Mouse (Mus musculus): ENCODE data around the gene Coro1c. TPM values are rescaled to one million over a fixed set of nuclear protein-coding genes. Genes with fewer than 3 reads are reported as not detected.

The Coro1c gene
- polyA plus RNA-seq, 1 experiment from 2014 or later = 329 TPM

DNA sequence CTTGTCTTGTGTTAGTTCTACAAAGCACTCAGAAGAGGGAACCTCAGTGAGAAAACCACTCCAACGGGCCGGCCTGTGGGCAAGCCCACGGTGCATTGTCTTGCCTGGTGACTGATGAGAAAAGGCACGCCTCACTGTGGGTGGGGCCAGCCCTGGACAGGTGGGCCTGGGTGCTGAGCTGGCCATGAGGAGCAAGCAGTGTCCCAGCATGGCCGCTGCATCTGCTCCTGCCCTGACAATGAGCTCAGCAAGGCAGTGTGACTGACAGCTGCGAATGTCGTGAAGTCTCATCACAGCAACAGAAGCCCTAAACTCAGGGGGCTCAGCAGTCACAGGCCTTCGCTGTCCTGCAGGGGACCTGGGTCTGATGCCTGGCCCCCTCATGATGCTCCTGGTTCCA, 62.9 kb downstream of the Coro1c start:
- peaks cover 68% of the 10 kb centered on the region for H3K79me2 ChIP-seq (ENCODE audit: inconsistent target)
- H3K4me3 ChIP-seq (ENCODE audit: inconsistent target) = no peak overlapping the region
- WGBS (ENCODE audit: missing documents) = 85% methylated on average over 7 of the region's 8 CpGs
- H3K27ac ChIP-seq = no peak overlapping the region
- peaks cover 70% of the 10 kb centered on the region for H3K36me3 ChIP-seq (ENCODE audit: inconsistent target)

- Histone ChIP-seq H3K27ac (no peak overlapping the region), H3K4me3 (ENCODE audit: inconsistent target) (no peak overlapping the region), H3K36me3 (ENCODE audit: inconsistent target) (peaks cover 61% of the 10 kb centered on the region), H3K79me2 (ENCODE audit: inconsistent target) (peaks cover 59% of the 10 kb centered on the region)
- 31% methylated on average over 7 of the region's 7 CpGs for WGBS (ENCODE audit: missing documents)
Measured at GRCm38 (mm10) chr5:113844721-113845120, 63.8 kb downstream of the Coro1c start.

DNA sequence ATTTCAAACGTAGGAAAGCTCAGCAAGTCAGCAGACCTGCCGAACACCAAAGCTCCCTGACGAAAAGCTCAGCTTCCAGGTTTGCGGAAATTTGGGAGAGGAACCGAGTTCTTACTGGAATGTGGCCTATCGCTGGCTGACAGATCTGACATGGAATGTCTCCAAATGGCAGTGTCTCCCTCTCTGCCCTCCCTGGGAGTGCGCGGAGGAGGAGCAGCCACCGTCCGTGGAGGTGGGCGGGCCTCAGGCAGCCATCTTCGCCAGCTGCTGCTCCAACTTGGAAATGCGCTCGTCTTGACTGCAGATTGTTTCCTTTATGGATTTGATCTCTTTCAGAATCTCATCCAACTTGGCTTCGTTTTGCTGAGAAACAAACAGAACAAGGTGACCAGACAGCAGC, 64.5 kb downstream of the Coro1c start:
- Histone ChIP-seq H3K79me2 (ENCODE audit: inconsistent target) (peaks cover 53% of the 10 kb centered on the region; the same call in 1 of the 2 replicates), H3K27ac (no peak overlapping the region), H3K36me3 (ENCODE audit: inconsistent target) (peaks cover 54% of the 10 kb centered on the region), H3K4me3 (ENCODE audit: inconsistent target) (no peak overlapping the region)
- 97% methylated on average over 14 of the region's 15 CpGs for WGBS (ENCODE audit: missing documents)

GRCm38 (mm10) chr5:113842906-113843305, 65.7 kb downstream of the Coro1c start:
- peak overlapping the region; percentile 62 for H3K27ac ChIP-seq
- H3K4me3 ChIP-seq (ENCODE audit: inconsistent target) = no peak overlapping the region
- 48% methylated on average over 9 of the region's 9 CpGs for WGBS (ENCODE audit: missing documents)
- H3K79me2 ChIP-seq (ENCODE audit: inconsistent target) = peaks cover 43% of the 10 kb centered on the region; the same call in 1 of the 2 replicates
- peaks cover 46% of the 10 kb centered on the region for H3K36me3 ChIP-seq (ENCODE audit: inconsistent target)

- Histone ChIP-seq H3K36me3 (ENCODE audit: inconsistent target) (peaks cover 39% of the 10 kb centered on the region), H3K79me2 (ENCODE audit: inconsistent target) (peaks cover 36% of the 10 kb centered on the region; the same call in 1 of the 2 replicates), H3K27ac (peak overlapping the region; percentile 62), H3K4me3 (ENCODE audit: inconsistent target) (no peak overlapping the region)
- 34% methylated on average over 9 of the region's 9 CpGs for WGBS (ENCODE audit: missing documents)
Measured at GRCm38 (mm10) chr5:113842244-113842643, 66.3 kb downstream of the Coro1c start.

DNA sequence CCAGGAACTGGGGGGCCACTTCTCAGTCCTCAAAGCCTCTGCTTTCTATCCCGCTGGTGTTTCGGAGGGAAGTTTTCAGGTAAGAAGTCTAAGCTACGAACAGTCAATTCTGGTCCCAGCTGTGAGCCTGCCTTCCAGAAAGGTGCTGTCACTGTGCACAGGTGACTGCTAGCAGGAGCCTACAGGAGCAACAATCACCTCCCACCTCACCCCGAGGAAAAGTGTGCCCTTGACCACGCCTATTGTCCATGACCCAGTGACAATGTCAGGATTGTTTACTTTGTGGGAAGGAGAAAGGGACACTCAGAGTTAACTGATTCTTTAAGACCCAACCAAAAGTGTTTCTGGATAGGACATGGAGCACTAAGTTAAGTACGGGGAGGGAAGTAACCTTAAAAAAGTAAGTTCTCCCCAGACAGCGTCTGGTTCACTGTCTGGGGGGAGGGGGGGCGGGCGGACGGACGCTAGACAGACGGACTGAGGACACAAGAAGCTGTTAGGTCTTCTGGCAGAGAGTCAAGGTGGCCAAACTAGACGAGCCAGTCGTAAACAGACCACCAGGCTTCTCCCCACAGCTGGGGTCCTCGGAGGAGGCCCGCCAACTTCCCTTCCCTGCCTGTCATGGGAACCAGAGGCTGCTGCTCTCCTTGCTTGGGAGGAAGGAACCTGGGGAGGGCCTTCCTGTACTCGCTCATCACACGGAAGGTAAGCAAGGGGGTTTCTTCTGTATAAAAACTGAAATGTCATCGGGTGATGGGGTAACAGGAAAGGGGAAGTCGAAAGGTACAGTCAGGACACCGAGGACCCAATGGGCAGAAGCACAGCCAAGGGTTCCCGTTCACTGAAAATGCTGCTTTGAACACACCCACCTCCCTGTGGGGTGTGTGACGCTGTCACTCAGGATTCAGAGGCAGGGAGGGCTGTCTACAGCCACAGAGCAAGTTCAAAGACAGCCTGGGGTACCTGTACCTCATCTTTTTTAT, 67.0 kb downstream of the Coro1c start:
- Histone ChIP-seq H3K79me2 (ENCODE audit: inconsistent target) (peaks cover 29% of the 10 kb centered on the region; the same call in 1 of the 2 replicates), H3K4me3 (ENCODE audit: inconsistent target) (no peak overlapping the region), H3K36me3 (ENCODE audit: inconsistent target) (peaks cover 32% of the 10 kb centered on the region), H3K27ac (peak overlapping the region; percentile 62)
- WGBS (ENCODE audit: missing documents) = 32% methylated on average over 23 of the region's 23 CpGs

DNA sequence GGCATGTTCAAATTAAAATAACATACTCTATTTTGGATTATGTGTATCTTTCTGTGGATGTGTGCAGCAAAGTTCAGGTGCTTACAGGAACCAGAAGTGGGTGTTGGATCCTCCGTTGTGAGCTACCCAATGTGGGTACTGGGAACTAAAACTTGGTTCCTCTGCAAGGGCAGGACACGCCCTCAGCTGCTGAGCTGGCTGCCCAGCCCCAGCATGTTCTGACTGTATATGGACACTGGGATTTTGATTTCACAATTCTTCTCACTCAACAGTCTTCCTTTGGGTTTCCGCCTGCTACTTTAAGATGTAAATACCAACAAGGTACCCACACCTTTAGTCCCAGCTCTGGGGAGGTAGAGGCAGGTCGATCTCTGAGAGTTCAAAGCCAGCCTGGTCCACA, 68.1 kb downstream of the Coro1c start:
- H3K27ac ChIP-seq = peak overlapping the region; percentile 62; the same call in 1 of the 2 replicates
- WGBS (ENCODE audit: missing documents) = 14% methylated on average over 4 of the region's 4 CpGs
- no peak overlapping the region for H3K4me3 ChIP-seq (ENCODE audit: inconsistent target)
- peaks cover 25% of the 10 kb centered on the region; the same call in 1 of the 2 replicates for H3K79me2 ChIP-seq (ENCODE audit: inconsistent target)
- peaks cover 21% of the 10 kb centered on the region; the same call in 1 of the 2 replicates for H3K36me3 ChIP-seq (ENCODE audit: inconsistent target)

- Histone ChIP-seq H3K27ac (0 out of 2 replicates have a peak overlapping the region, but pooled peaks have one; percentile 15), H3K79me2 (ENCODE audit: inconsistent target) (no peaks in the 10 kb centered on the region), H3K36me3 (ENCODE audit: inconsistent target) (no peaks in the 10 kb centered on the region), H3K4me3 (ENCODE audit: inconsistent target) (no peak overlapping the region)
- WGBS (ENCODE audit: missing documents) = 36% methylated on average over 10 of the region's 10 CpGs
Measured at GRCm38 (mm10) chr5:113836961-113837360, 71.6 kb downstream of the Coro1c start.

DNA sequence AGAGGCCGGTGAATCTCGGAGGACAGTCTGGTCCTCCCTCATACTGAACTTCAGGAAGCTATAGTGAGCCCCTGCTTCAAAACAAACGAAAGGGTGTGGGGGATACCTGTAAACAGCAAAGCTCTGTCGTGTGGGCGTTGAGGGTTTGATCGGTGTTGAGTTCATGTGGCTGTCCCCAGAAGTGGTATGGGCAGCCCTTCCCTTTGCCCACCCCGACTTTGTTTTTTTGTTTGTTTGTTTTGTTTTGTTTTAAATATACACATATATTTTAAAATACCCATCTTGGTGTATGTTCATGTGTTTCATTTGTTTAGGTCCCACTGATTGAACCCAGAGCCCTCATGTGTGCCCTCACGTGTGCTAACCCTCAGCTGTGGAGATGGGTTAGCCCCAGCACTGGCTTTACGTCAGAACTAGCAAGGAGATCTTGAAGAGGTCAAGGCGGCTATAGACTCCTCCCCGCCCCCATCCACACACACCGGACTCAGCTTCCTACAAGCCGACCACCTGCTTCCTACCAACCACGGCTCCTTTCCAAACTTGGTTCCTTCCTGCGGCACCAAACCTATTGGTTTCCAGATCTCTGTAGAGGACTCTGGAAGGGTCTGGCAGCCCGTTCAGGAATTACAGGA, 75.1 kb downstream of the Coro1c start:
- Histone ChIP-seq H3K79me2 (ENCODE audit: inconsistent target) (peaks cover 20% of the 10 kb centered on the region), H3K36me3 (ENCODE audit: inconsistent target) (no peaks in the 10 kb centered on the region), H3K27ac (no peak overlapping the region), H3K4me3 (ENCODE audit: inconsistent target) (no peak overlapping the region)
- WGBS (ENCODE audit: missing documents) = 62% methylated on average over 16 of the region's 16 CpGs

GRCm38 (mm10) chr5:113832490-113832901, 76.1 kb downstream of the Coro1c start, which contains the start of gene Selplg:
Gene Selplg (minus strand): TSS chr5:113832644.
- Histone ChIP-seq H3K79me2 (ENCODE audit: inconsistent target) (peaks cover 29% of the 10 kb centered on the region), H3K4me3 (ENCODE audit: inconsistent target) (no peak within 1 kb of the TSS), H3K27ac (no peak within 1 kb of the TSS), H3K36me3 (ENCODE audit: inconsistent target) (no peaks in the 10 kb centered on the region)
- 78% methylated on average over 8 of the region's 8 CpGs for WGBS (ENCODE audit: missing documents)

DNA sequence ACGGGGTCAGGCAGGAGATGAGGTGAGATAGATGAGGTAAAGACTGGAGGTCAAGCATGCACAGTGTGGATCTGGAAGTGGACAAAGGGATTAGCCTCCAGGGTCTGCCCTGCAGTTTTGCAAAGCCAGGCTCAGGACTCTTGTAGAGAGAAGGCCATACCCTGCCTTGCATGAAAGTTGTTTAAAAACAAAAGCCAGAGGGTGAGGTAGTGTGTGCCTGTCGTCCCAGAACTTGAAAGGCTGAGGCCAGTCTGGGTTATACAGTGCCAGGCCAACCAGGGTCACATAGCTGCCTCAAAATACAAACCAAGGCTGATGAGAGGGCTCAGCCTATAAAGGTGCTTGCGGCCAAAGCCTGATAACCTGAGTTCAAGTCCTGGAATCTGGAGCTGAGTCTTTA, 76.8 kb downstream of the Coro1c start:
- Histone ChIP-seq H3K36me3 (ENCODE audit: inconsistent target) (0 out of 2 replicates have a peak, but pooled peaks cover under 1% of the 10 kb centered on the region), H3K27ac (no peak overlapping the region), H3K4me3 (ENCODE audit: inconsistent target) (no peak overlapping the region), H3K79me2 (ENCODE audit: inconsistent target) (peaks cover 37% of the 10 kb centered on the region)
- WGBS (ENCODE audit: missing documents) = 97% methylated on average over 3 of the region's 3 CpGs

GRCm38 (mm10) chr5:113830796-113831195, 77.8 kb downstream of the Coro1c start:
- Histone ChIP-seq H3K4me3 (ENCODE audit: inconsistent target) (no peak overlapping the region), H3K79me2 (ENCODE audit: inconsistent target) (peaks cover 46% of the 10 kb centered on the region), H3K27ac (peak overlapping the region; percentile 86), H3K36me3 (ENCODE audit: inconsistent target) (0 out of 2 replicates have a peak, but pooled peaks cover 7% of the 10 kb centered on the region)
- WGBS (ENCODE audit: missing documents) = 77% methylated on average over 5 of the region's 5 CpGs

DNA sequence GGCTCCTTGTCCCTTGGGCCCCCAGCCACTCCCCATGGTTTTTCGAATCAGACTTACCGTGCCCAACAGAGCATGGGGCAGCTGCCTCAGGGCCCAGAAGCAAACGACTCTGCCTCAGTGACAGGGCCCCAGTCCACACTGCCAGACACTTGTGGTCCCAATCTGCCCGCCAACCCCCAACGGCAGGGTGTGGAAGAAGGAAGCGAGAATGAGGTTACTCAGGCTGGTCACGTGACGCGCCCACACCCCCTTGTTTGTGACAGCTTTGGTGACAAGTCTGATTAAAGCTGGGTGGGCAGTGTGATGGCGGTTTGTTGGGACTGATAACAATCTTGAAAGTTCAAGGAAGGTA, 78.3 kb downstream of the Coro1c start:
- Histone ChIP-seq H3K4me3 (ENCODE audit: inconsistent target) (peak overlapping the region; percentile 67), H3K27ac (peak overlapping the region; percentile 86), H3K36me3 (ENCODE audit: inconsistent target) (peaks cover 9% of the 10 kb centered on the region; the same call in 1 of the 2 replicates), H3K79me2 (ENCODE audit: inconsistent target) (peaks cover 52% of the 10 kb centered on the region)
- 0% methylated on average over 8 of the region's 10 CpGs for WGBS (ENCODE audit: missing documents)

DNA sequence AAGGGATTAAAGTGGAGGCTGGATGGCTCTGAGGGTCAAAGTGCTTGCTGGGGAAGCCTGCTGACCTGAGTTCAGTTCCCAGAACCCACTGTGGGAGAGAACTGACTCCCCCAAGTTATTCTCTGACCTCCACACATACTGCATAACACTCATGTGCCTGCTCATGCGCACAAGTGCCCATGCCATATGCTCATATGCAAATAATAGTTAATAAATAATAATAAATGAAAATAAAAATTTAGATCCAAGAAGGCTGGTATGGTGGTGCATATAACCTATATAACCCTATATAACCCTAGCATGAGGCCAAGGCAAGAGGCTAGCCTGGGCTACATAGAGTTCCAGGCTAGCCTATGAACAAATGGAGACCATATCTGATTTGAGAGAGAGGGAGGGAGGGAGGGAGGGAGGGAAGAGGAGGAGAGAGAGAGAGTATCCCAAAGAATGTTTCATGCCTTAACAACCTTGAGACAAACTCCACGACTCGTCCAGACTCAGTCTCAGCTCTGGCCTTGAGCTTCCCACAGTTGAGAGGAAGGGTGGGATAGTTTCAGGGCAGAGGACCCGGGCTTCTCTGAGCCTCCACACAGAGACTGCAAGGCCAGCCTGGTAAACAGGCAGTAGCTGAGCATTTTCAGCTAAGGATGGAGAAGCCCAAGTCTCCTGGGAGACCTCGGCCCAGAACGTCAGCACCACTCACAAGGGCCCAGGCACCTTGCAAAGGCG, 78.8 kb downstream of the Coro1c start:
- Histone ChIP-seq H3K79me2 (ENCODE audit: inconsistent target) (peaks cover 57% of the 10 kb centered on the region), H3K36me3 (ENCODE audit: inconsistent target) (peaks cover 15% of the 10 kb centered on the region; the same call in 1 of the 2 replicates), H3K27ac (peak overlapping the region; percentile 86), H3K4me3 (ENCODE audit: inconsistent target) (peak overlapping the region; percentile 67)
- WGBS (ENCODE audit: missing documents) = 16% methylated on average over 6 of the region's 7 CpGs
